Mouse (Mus musculus) CD4-positive, CD25-positive, alpha-beta regulatory T cell, adult 2 months (primary cell): ENCODE results near the gene Gdf11.

Experiments
- DNase-seq: peaks from one replicate; pipeline ENCODE4 v3.0.0-alpha.2; 2012; ENCODE audit warnings: low read depth, low spot score

Gene Gdf11

GRCm38 (mm10) chr10:128919203-128919631, 27.7 kb upstream of the Gdf11 start:
- no peak for DNase-seq

- no peak for DNase-seq
These were observed 26.7 kb upstream of the Gdf11 start for GRCm38 (mm10) chr10:128918246-128918645.

DNA sequence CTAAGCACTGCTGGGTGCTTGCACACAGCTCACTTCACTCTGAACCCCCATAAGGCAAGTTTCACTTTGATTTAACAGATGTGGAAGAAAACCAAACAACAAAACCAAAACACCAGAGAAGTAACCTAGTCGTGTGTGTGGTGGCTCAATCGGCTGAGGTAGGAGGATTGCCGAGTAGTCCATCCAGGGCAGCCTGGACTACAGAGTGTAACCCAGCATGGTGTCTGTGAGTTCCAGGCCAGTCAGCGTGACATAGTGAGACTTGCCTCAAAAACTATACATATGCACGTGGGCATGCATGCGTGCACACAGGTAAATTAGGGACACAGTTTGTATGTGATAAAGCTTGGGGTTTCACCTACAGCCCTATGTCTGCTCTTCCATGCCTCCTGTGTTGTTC, 25.9 kb upstream of the Gdf11 start:
- DNase-seq = no peak

DNA sequence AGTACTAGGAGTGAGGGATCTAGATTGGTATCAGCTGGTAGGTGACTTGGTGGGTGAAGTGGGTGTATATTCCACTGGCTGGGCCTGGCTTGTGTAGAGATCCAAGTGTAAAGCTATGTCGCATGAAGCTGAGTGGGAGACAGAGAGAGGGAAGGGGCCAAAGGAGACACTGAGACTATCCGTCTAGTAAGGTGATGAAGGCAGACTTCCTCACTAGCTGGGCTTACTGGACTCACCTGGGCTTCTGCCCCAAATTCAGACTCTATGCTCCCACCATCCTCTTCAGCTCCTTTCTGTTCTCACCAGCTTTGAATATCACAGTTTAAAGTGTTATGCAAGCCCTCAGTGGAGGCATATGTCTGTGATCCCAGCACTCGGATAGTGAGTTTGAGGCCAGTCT, 25.1 kb upstream of the Gdf11 start:
- DNase-seq = no peak

GRCm38 (mm10) chr10:128915550-128915949, 24.0 kb upstream of the Gdf11 start:
- no peak for DNase-seq

- DNase-seq = no peak
These were observed 22.2 kb upstream of the Gdf11 start for GRCm38 (mm10) chr10:128913696-128914095.

DNA sequence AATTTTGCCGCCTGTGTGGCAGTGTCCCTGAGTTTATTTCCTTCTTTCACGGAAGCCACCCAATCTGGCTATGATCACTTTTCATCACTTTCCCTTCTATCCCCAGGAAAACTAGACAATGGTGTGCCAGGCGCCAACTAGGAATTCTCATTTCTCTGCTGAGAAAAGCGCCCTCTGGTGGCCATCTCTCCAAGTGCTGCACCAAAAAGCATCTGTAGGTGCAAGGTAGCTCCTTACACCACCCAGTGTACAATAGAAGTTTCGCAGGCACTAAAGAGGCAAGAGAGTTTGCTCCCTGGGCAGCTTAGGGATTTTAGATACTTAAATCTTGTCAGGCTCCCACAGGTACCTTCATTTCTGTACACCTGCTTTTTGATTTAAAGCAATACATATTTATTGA, 21.7 kb upstream of the Gdf11 start:
- DNase-seq = peak; percentile 90

DNA sequence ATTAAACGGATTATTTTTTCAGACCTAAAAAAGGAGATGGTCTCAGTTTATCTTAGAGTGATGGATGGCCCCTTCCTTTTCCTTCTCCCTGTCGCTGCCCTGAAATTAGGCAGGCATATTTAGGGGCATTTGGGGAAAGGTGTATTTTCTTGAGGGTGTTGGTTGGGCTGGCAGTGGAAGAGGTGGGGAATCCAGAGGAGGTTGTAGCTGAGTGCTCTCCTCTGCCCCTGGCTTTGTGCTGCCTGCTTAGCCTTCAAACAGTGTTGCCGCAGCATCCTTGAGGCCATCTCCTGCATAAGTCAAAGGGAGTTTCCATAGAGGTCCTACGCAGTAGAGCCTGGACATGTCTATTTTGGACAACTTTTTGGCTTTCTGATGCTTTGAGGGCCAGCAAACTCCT, 21.3 kb upstream of the Gdf11 start:
- DNase-seq = no peak

DNA sequence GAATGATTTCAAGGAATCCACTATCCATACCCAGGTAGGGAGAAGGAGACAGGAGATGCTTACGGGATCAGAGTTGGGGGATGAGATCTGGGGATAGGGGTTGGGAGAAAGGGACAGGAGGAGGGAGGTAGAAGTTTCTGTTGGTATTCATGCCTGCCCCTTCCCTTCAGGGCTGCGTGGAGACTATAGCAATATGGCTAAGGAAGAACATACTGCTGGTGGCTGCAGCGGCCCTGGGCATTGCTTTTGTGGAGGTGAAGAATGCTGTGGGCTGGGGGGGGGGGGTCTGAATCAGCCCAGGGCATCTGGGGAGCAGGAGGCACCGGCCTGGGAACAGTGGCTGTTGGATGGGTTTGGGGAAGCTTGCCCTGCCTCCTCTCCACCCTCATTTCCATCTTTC, 20.8 kb upstream of the Gdf11 start:
- DNase-seq = no peak

- DNase-seq = no peak
These were observed 19.9 kb upstream of the Gdf11 start for GRCm38 (mm10) chr10:128911430-128911829.

DNA sequence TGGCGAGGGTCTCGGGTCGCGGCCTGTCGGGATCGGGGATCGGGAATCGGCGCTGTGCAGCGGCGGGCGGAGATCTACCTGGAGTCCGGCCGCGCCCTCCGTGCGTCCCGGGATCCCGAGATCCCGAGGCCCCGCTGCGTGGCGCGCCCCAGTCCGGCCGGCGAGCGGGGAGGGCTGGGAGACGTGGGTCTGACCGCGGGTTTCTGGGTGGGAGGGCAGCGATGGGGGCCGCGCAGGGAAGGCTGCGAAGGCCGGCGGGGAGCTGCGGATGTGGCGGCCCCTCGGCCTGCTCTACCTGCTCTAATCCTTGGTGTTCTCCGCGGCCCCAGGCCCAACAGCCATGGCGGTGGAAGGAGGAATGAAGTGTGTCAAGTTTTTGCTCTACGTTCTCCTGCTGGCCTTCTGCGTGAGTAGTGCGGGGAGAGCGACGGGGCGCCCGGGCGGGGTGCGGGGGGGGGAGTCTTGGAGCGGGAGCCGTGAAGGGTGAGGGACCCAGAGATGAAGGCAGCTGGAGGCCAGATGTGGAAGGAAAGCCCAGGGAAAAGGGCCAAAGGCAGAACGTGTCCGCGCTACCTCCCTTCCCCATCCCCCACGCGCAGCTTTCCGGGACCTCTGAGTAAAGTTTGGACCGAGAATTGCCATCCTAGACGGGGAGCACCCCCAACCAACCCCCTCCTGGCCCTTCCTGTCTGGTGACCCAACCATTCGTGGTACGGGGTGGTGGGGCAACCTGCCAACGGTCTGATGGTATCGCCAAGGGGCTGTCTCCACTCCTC, 18.7 kb upstream of the Gdf11 start:
- DNase-seq = no peak

GRCm38 (mm10) chr10:128909567-128910028, 18.1 kb upstream of the Gdf11 start:
- DNase-seq = no peak

DNA sequence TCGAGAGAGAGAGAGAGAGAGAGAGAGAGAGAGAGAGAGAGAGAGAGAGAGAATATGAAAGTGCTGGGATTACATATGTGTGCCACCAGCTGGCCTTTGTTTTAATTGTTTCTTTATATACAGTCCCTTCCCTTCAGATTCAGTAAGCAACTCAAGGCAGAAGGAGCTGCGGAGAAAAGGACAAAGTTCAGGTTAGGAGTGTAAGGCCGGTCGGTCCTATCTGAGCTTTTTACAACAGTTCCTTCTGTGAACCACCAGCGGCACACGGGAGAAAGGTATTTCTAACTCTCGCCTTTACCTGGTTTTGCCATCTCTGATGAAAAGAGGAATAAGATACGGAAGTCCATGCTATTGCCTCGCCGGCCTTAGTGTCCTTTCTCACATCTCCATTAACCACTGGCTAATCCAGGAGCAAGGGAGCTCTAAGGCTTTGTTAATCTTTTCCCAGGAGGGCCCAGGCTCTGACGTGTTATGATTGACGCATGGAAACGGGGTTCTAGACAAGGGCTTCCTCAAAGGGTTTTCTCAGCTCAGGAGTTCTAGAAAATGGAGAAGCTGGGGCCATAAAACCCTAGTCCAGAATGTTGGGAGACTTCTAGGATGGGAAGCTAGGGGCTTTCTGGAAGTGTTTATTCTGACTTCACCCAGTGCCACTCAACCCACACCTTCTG, 17.4 kb upstream of the Gdf11 start:
- DNase-seq = no peak

DNA sequence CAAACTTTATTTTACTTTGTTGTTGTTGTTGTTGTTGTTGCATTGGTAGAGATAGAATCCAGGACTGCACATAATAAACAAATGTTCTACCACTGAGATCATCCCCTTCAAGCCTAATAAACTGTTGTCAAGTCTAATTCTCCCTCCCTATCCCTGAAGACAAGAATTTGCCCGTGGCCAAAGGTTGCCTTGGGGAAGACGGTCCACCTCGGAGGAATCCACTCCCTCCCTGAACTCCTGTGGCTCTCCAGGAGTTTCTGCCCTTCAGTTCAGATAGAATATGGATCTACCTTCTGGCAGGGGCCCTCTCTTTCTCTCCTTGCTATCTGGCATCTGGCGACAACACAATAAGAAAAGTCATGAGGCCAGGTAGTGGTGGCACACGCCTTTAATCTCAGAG, 13.3 kb upstream of the Gdf11 start:
- DNase-seq = no peak

DNA sequence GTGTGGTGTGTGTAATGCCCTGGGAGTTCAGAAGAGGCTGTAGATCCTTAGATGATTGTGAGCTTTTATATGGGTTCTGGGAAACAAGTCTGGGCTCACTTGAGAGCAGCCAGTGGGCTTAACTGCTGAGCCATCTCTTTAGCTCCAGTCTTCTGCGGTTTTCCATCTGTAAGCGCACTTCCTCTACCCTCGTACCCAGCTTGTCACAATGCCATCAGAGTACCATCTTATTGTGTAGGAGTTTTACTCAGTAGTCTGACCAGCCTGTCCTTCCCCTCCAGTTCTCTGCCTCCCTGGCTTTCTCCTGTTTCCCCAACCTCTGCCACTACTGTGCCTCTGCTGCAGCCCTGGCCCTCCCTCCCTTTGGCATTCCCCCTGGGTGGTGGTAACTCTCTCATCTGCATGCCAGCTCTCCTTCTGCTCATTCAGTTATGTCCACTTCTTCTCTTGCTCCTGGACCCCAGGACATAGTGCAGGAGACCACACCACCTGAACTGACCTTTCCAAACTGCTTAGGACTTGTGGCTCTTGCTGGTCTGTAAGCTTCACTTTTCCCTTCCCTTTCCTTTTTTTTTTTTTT, 11.0 kb upstream of the Gdf11 start:
- peak; percentile 37 for DNase-seq

- DNase-seq = no peak
These were observed 9.9 kb upstream of the Gdf11 start for GRCm38 (mm10) chr10:128901409-128901808.

GRCm38 (mm10) chr10:128900698-128901097, 9.2 kb upstream of the Gdf11 start, which contains the start of gene Cd63:
Gene Cd63 (plus strand): TSS chr10:128900989.
- no peak for DNase-seq

- DNase-seq = no peak
These were observed 8.4 kb upstream of the Gdf11 start for GRCm38 (mm10) chr10:128899759-128900490.

GRCm38 (mm10) chr10:128897501-128897900, 6.0 kb upstream of the Gdf11 start:
- DNase-seq = no peak

GRCm38 (mm10) chr10:128896807-128897206, 5.3 kb upstream of the Gdf11 start:
- no peak for DNase-seq

GRCm38 (mm10) chr10:128895952-128896693, 4.6 kb upstream of the Gdf11 start:
- DNase-seq = no peak
